Mouse (Mus musculus) CH12.LX (cell line): ENCODE data around the gene Gne. TPM values are rescaled to one million over a fixed set of nuclear protein-coding genes. Genes with fewer than 3 reads are reported as not detected.
A peak's percentile ranks its signal among the peaks of the same experiment; 100 is the strongest.

Experiments
- DNase-seq: peaks from one replicate; pipeline ENCODE4 v3.0.0-alpha.2; 2013; ENCODE audit errors: extremely low read depth
- H3K27ac ChIP-seq: 2 replicates; pipeline ENCODE4 v1.5.1; 2012; ENCODE audit warnings: low read depth, mild to moderate bottlenecking, control low read depth, moderate library complexity; ENCODE audit not compliant: insufficient read depth
- H3K27me3 ChIP-seq: replicated peaks from 2 replicates; pipeline ENCODE3; 2012; ENCODE audit warnings: inconsistent platforms
- H3K36me3 ChIP-seq, 2 experiments: replicated peaks in 1 of 2; 2 replicates each; pipeline versions ENCODE3 to v1.6.1; 2012; ENCODE audit warnings: inconsistent platforms in 1 of 2, low read length in 1 of 2, mild to moderate bottlenecking in 1 of 2, mixed read lengths in 1 of 2, moderate library complexity in 1 of 2; ENCODE audit not compliant: control insufficient read depth in 1 of 2, insufficient read depth in 1 of 2
- H3K4me1 ChIP-seq, 2 experiments: 2 replicates each; pipeline ENCODE4 v1.6.1; 2012; ENCODE audit warnings: inconsistent platforms in 1 of 2, moderate library complexity in 1 of 2; ENCODE audit not compliant: insufficient read depth in 2 of 2, control insufficient read depth in 1 of 2
- H3K4me2 ChIP-seq: 2 replicates; pipeline ENCODE4 v1.6.1; 2012; ENCODE audit warnings: low read depth, mild to moderate bottlenecking, control low read depth; ENCODE audit not compliant: poor library complexity, insufficient read depth, severe bottlenecking
- H3K4me3 ChIP-seq, 3 experiments: fragments of 150-350 bp in 1 of 3; sonication (generic) in 1 of 3; replicated peaks in 1 of 3; 2 replicates each; pipeline versions ENCODE3 to v1.5.1; 2011 to 2012; ENCODE audit warnings: low read depth in 2 of 3, low read length in 2 of 3, mild to moderate bottlenecking in 2 of 3, moderate library complexity in 2 of 3, control low read depth in 1 of 3, improper control_type of control experiment in 1 of 3, inconsistent platforms in 1 of 3, mixed read lengths in 1 of 3; ENCODE audit not compliant: poor library complexity in 1 of 3
- H3K79me2 ChIP-seq: replicated peaks from 2 replicates; pipeline ENCODE4 v1.6.1; 2012; ENCODE audit warnings: mild to moderate bottlenecking, moderate library complexity; ENCODE audit not compliant: control insufficient read depth, poor library complexity, insufficient read depth, severe bottlenecking; ENCODE audit errors: extremely low read depth
- H3K9ac ChIP-seq: 2 replicates; pipeline ENCODE4 v1.6.1; 2012; ENCODE audit warnings: low read depth, mild to moderate bottlenecking, control low read depth, moderate library complexity; ENCODE audit not compliant: insufficient read depth
- H3K9me3 ChIP-seq: replicated peaks from 2 replicates; pipeline ENCODE3; 2012; ENCODE audit warnings: low read length, inconsistent platforms, mixed read lengths
- CHD2 ChIP-seq: IDR thresholded peaks from 2 replicates; pipeline ENCODE4 v1.6.1; 2011; ENCODE audit warnings: low read length, improper control_type of control experiment
- CTCF ChIP-seq, 2 experiments: IDR thresholded peaks in 1 of 2; conservative IDR thresholded peaks in 1 of 2; 2 replicates each; pipeline ENCODE4 v1.5.1; 2011 to 2012; ENCODE audit warnings: low read depth in 2 of 2, low read length in 2 of 2, improper control_type of control experiment in 1 of 2, inconsistent platforms in 1 of 2, mild to moderate bottlenecking in 1 of 2, moderate library complexity in 1 of 2
- ELF1 ChIP-seq: IDR thresholded peaks from 2 replicates; pipeline ENCODE4 v1.6.1; 2014; ENCODE audit warnings: low read depth, mild to moderate bottlenecking, inconsistent platforms, low read length, improper control_type of control experiment
- ETS1 ChIP-seq: conservative IDR thresholded peaks from 2 replicates; pipeline ENCODE4 v1.6.1; 2012; ENCODE audit warnings: low read depth, mild to moderate bottlenecking, inconsistent platforms, low read length, improper control_type of control experiment, moderate library complexity
- IRF4 ChIP-seq: IDR thresholded peaks from 2 replicates; pipeline ENCODE4 v1.6.1; 2014; ENCODE audit warnings: low read depth, mild to moderate bottlenecking, inconsistent platforms, low read length, improper control_type of control experiment
- MAFK ChIP-seq: IDR thresholded peaks from 2 replicates; pipeline ENCODE4 v1.6.1; 2011; ENCODE audit warnings: low read length, improper control_type of control experiment; ENCODE audit not compliant: insufficient replicate concordance
- MAX ChIP-seq: IDR thresholded peaks from 2 replicates; pipeline ENCODE4 v1.6.1; 2011; ENCODE audit warnings: low read length, improper control_type of control experiment
- MAZ ChIP-seq: IDR thresholded peaks from 2 replicates; pipeline ENCODE4 v1.6.1; 2012; ENCODE audit warnings: low read depth, mild to moderate bottlenecking, inconsistent platforms, low read length, improper control_type of control experiment, moderate library complexity
- MEF2A ChIP-seq: IDR thresholded peaks from 2 replicates; pipeline ENCODE4 v1.6.1; 2014; ENCODE audit warnings: low read depth, mild to moderate bottlenecking, inconsistent platforms, low read length, improper control_type of control experiment, borderline replicate concordance
- MXI1 ChIP-seq: IDR thresholded peaks from 2 replicates; pipeline ENCODE4 v1.6.1; 2011; ENCODE audit warnings: mild to moderate bottlenecking, low read depth, low read length, improper control_type of control experiment
- PAX5 ChIP-seq: IDR thresholded peaks from 2 replicates; pipeline ENCODE4 v1.6.1; 2012; ENCODE audit warnings: low read length, inconsistent platforms, mixed read lengths
- RAD21 ChIP-seq: IDR thresholded peaks from 2 replicates; pipeline ENCODE4 v1.6.1; 2011; ENCODE audit warnings: low read depth, mild to moderate bottlenecking, low read length, improper control_type of control experiment, moderate library complexity
- SMC3 ChIP-seq: IDR thresholded peaks from 2 replicates; pipeline ENCODE4 v1.6.1; 2011; ENCODE audit warnings: low read depth, low read length, improper control_type of control experiment
- TBP ChIP-seq: conservative IDR thresholded peaks from 2 replicates; pipeline ENCODE4 v1.6.1; 2011; ENCODE audit warnings: low read depth, low read length, improper control_type of control experiment
- TCF12 ChIP-seq: IDR thresholded peaks from 2 replicates; pipeline ENCODE4 v1.6.1; 2014; ENCODE audit warnings: low read depth, mild to moderate bottlenecking, inconsistent platforms, low read length, improper control_type of control experiment
- USF2 ChIP-seq: conservative IDR thresholded peaks from 2 replicates; pipeline ENCODE4 v1.6.1; 2011; ENCODE audit warnings: low read depth, low read length, improper control_type of control experiment
- ZC3H11A ChIP-seq: IDR thresholded peaks from 2 replicates; pipeline ENCODE4 v1.6.1; 2012; ENCODE audit warnings: low read depth, mild to moderate bottlenecking, inconsistent platforms, low read length, improper control_type of control experiment
- ZKSCAN1 ChIP-seq: IDR thresholded peaks from 2 replicates; pipeline ENCODE4 v1.6.1; 2012; ENCODE audit warnings: low read depth, inconsistent platforms, low read length, improper control_type of control experiment, borderline replicate concordance
- dilution Hi-C: fragments of 300-500 bp; cut with MboI; formaldehyde crosslinking; loops from 2 replicates; pipeline ENCODE4 v1.14.3; 2020; ENCODE audit warnings: low sequenced_read_pairs; ENCODE audit not compliant: extremely low pct_unique_long_range_greater_than_20kb, extremely low pct_ligation_motif_present
- in situ Hi-C: fragments of 300-500 bp; cut with MboI; formaldehyde crosslinking; loops from 3 replicates; pipeline ENCODE4 v1.14.3; 2019; ENCODE audit warnings: low sequenced_read_pairs, low pct_ligation_motif_present, low pct_unique_long_range_greater_than_20kb, mixed read lengths
- polyA plus RNA-seq: library from polyadenylated mRNA; unstranded; fragments of >175 nt; gene quantifications from 2 replicates; pipeline ENCODE4 v1.2.1, GENCODE M21; 2012; ENCODE audit warnings: low read depth; ENCODE audit not compliant: insufficient read length
- total RNA-seq, 2 experiments: library from RNA; depleted of rRNA; stranded (reverse); fragments of 300-350 nt in 1 of 2; fragments of >200 nt in 1 of 2; gene quantifications; 2 replicates each; pipeline ENCODE4 v1.2.3; 2012 to 2014

The Gne gene
- total and polyA plus RNA-seq, 3 experiments, result 34.4 to 37.1 (median 35.3) TPM

- in situ Hi-C loops, result no loop called here
- Histone ChIP-seq H3K79me2 (no peaks in the 10 kb centered on the region), H3K27ac (no peak overlapping the region), H3K36me3 (peaks cover 31 to 48% of the 10 kb centered on the region in 2 experiments), H3K4me3 (no peak overlapping the region), H3K9ac (no peak overlapping the region), H3K4me2 (no peak overlapping the region), H3K9me3 (no peaks in the 10 kb centered on the region), H3K27me3 (no peaks in the 10 kb centered on the region), H3K4me1 (no peaks in the 10 kb centered on the region)
- no peak for TF ChIP-seq CHD2
- TF ChIP-seq RAD21, result no peak
- no peak for TF ChIP-seq MXI1
- no peak for TF ChIP-seq MAZ
- no peak for TF ChIP-seq MEF2A
- no peak for TF ChIP-seq ELF1
- no peak for TF ChIP-seq TBP
- no peak for TF ChIP-seq ZKSCAN1
- TF ChIP-seq SMC3, result no peak
- no peak for TF ChIP-seq ETS1
- TF ChIP-seq PAX5, result no peak
- no peak for DNase-seq
- dilution Hi-C loops, result no loop called here
Observed at GRCm38 (mm10) chr4:44126805-44127204, 42.8 kb upstream of the Gne start.

- no peaks in the 10 kb centered on the region for H3K27me3 ChIP-seq
- in situ Hi-C loops, result no loop called here
- no peaks in the 10 kb centered on the region for H3K36me3 ChIP-seq
- H3K79me2 ChIP-seq, result no peaks in the 10 kb centered on the region
- no peak overlapping the region for H3K9ac ChIP-seq
- H3K27ac ChIP-seq, result no peak overlapping the region
- no peak for TF ChIP-seq MAX
- no peak for TF ChIP-seq ZC3H11A
- no peak for TF ChIP-seq USF2
- no peak for TF ChIP-seq TCF12
- TF ChIP-seq MAFK, result no peak
- peak; percentile 85 for TF ChIP-seq SMC3
- TF ChIP-seq RAD21, result peak; percentile 73
- no peak for TF ChIP-seq IRF4
- TF ChIP-seq MXI1, result no peak
- no peak for TF ChIP-seq MEF2A
- peak; percentile 23 to 78; a peak in 3 of 4 replicates for TF ChIP-seq CTCF (conservative IDR thresholded peaks at IDR 0.05 in 1 of 2, IDR thresholded peaks at IDR 0.05 in 1 of 2; ENCODE audit: low read depth in 2 of 2, low read length in 2 of 2)
- TF ChIP-seq, all 38 proteins: peak for 3
- Histone ChIP-seq H3K9me3 (no peaks in the 10 kb centered on the region), H3K4me1 (no peaks in the 10 kb centered on the region), H3K4me3 (no peak overlapping the region), H3K4me2 (no peak overlapping the region)
- dilution Hi-C loops, result no loop called here
- DNase-seq, result peak; percentile 60
Observed at GRCm38 (mm10) chr4:44119410-44120201, 35.6 kb upstream of the Gne start.
